Mouse (Mus musculus) left cerebral cortex, adult 8-10 months (tissue): ENCODE data around the gene Nat8. TPM values are rescaled to one million over a fixed set of nuclear protein-coding genes. Genes with fewer than 3 reads are reported as not detected.
A peak's percentile ranks its signal among the peaks of the same experiment; 100 is the strongest.
"Not testable (repeated sequence)": the region's sequence is repeated elsewhere in the genome, so short reads cannot be mapped to it uniquely, and the experiment has no call there.

Experiments
- DNase-seq, 2 experiments: peaks; one replicate each; pipeline ENCODE4 v3.0.0; 2022; ENCODE audit warnings: low spot score in 2 of 2
- microRNA-seq, 2 experiments: library from miRNA; unstranded; fragments of <30 nt; microRNA quantifications; one replicate each; pipeline ENCODE4 v1.2.0; 2022
- total RNA-seq, 4 experiments: library from RNA; stranded (reverse); gene quantifications; 2 replicates each; pipeline ENCODE4 v1.2.4; 2022

Nat8 gene
- total RNA-seq, 4 experiments from 2014 or later: 3.5 to 6.1 (median 4.8) TPM

GRCm38 (mm10) chr6:85836827-85837226, 4.9 kb upstream of the Nat8 start:
- peak in 1 of 2 experiments; percentile 21 for DNase-seq

GRCm38 (mm10) chr6:85836098-85836497, 4.2 kb upstream of the Nat8 start:
- not testable (repeated sequence) for DNase-seq

GRCm38 (mm10) chr6:85835104-85835503, 3.2 kb upstream of the Nat8 start:
- not testable (repeated sequence) for DNase-seq

- DNase-seq: not testable (repeated sequence)
Observed at GRCm38 (mm10) chr6:85834504-85835100, 2.7 kb upstream of the Nat8 start.

GRCm38 (mm10) chr6:85829462-85829861, 2.4 kb downstream of the Nat8 start:
- DNase-seq: no peak

- DNase-seq: no peak
Observed at GRCm38 (mm10) chr6:85825886-85826285, 6.0 kb downstream of the Nat8 start.

GRCm38 (mm10) chr6:85823382-85824090, 8.3 kb downstream of the Nat8 start:
- DNase-seq: no peak

- DNase-seq: no peak
Observed at GRCm38 (mm10) chr6:85822286-85822685, 9.6 kb downstream of the Nat8 start.

GRCm38 (mm10) chr6:85820837-85821236, 11.0 kb downstream of the Nat8 start, which contains the start of the genes Nat8f6 and Nat8f5:
Gene Nat8f6, minus strand, starts transcription at chr6:85820954.
Gene Nat8f5, minus strand, starts transcription at chr6:85820972.
- no peak for DNase-seq

GRCm38 (mm10) chr6:85818338-85818737, 13.5 kb downstream of the Nat8 start:
- no peak for DNase-seq

GRCm38 (mm10) chr6:85813339-85813738, 18.5 kb downstream of the Nat8 start:
- no peak for DNase-seq

- DNase-seq: not testable (repeated sequence)
Observed at GRCm38 (mm10) chr6:85810942-85811537, 20.8 kb downstream of the Nat8 start.

GRCm38 (mm10) chr6:85810514-85810913, 21.4 kb downstream of the Nat8 start:
- DNase-seq: not testable (repeated sequence)

GRCm38 (mm10) chr6:85809784-85810183, 22.1 kb downstream of the Nat8 start:
- not testable (repeated sequence) for DNase-seq

- not testable (repeated sequence) for DNase-seq
Observed at GRCm38 (mm10) chr6:85803180-85803579, 28.7 kb downstream of the Nat8 start.

Small RNA genes within 50 kb of the gene (microRNA-seq; reads per million reads assigned to microRNA genes)
- gene Mir6375: 0 reads per million in 2 experiments

Other genes starting within 250 kb of the Nat8 start
- 10 to 100 TPM in 2 of 4 experiments, 1 to 10 TPM in 2; 8.2 to 10.8 (median 9.9) TPM for gene Alms1, start 244.6 kb downstream of the Nat8 start, total RNA-seq
- 1 to 10 TPM; 3.1 to 5.5 (median 4.7) TPM for gene Nat8f7, start 118.9 kb downstream of the Nat8 start, total RNA-seq
- 1 to 10 TPM; 2.0 to 5.3 (median 3.6) TPM for gene Nat8f3, start 66.3 kb downstream of the Nat8 start, total RNA-seq
- 1 to 10 TPM in 3 of 4 experiments, under 1 TPM in 1; 0.80 to 4.6 (median 2.4) TPM for gene Nat8f6, start 11.1 kb downstream of the Nat8 start, total RNA-seq
- gene Nat8f5, start 11.1 kb downstream of the Nat8 start, total RNA-seq: 1 to 10 TPM; 4.1 to 6.0 (median 4.7) TPM
- 1 to 10 TPM; 2.4 to 3.7 (median 3.4) TPM for gene Nat8f2, start 37.1 kb upstream of the Nat8 start, total RNA-seq
- 1 to 10 TPM; 6.9 to 8.3 (median 7.7) TPM for gene Nat8f4, start 72.8 kb upstream of the Nat8 start, total RNA-seq
- gene Tprkb, start 79.8 kb upstream of the Nat8 start, total RNA-seq: 10 to 100 TPM; 61.0 to 72.7 (median 62.6) TPM
- 10 to 100 TPM; 21.8 to 24.5 (median 22.0) TPM for gene Nat8f1, start 83.6 kb upstream of the Nat8 start, total RNA-seq
- gene Dusp11, start 129.6 kb upstream of the Nat8 start, total RNA-seq: 10 to 100 TPM; 56.1 to 65.9 (median 61.6) TPM
- gene Figla, start 184.1 kb upstream of the Nat8 start, total RNA-seq: not detected
- gene Add2, start 196.6 kb upstream of the Nat8 start, total RNA-seq: 100 to 1,000 TPM; 200 to 222 (median 215) TPM